Mouse (Mus musculus) T-helper 17 cell (primary cell): ENCODE data around the gene Gm11236.
"Not testable (repeated sequence)": the region's sequence is repeated elsewhere in the genome, so short reads cannot be mapped to it uniquely, and the experiment has no call there.

ENCODE experiments used
- in situ Hi-C, 2 experiments: fragments of 300-600 bp; cut with MboI, MseI; formaldehyde crosslinking; loops; 1 replicate in 1 of 2; 2 replicates in 1 of 2; pipeline ENCODE4 v1.15.1; 2025; ENCODE audit warnings: high pct_unique_total_duplicates in 2 of 2

Gene Gm11236

GRCm38 (mm10) chr4:73637821-73638220 lies at the start of gene Gm11236:
Gm11236 (plus strand) TSS chr4:73638121.
- in situ Hi-C loops: loop anchor here (5.0 kb wide), 2 partner anchors 36 to 41 kb away; no protein-coding TSS in a partner anchor

DNA sequence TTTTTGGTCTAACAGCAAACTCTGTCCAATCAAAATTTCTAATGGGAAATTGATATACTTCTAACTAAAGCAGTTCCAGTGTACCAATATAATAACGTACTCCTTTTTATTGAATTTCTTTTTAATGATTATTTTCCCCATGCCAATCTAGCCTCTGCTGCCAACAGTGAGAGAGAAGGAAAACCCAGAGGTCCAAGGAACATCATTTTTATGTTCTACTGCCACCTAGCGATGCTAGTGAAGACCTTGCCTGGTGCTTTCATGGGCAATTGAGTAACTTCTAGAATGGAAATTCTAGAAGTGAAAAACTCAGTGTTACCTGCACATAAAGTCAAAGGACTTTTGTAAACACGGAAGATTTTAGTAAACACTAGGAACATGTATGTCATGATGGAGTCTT lies 38.7 kb upstream of the Gm11236 start:
- in situ Hi-C loops: loop anchor here in 1 of 2 experiments (5.0 kb wide), 2 partner anchors 38 to 83 kb away; partner anchors contain the start of genes Gm11236 and Gm428

GRCm38 (mm10) chr4:73607581-73607980 lies 30.3 kb upstream of the Gm11236 start, which contains the start of gene Gm11238:
Gm11238 (plus strand) TSS chr4:73607881.
- in situ Hi-C loops: not testable (repeated sequence)

DNA sequence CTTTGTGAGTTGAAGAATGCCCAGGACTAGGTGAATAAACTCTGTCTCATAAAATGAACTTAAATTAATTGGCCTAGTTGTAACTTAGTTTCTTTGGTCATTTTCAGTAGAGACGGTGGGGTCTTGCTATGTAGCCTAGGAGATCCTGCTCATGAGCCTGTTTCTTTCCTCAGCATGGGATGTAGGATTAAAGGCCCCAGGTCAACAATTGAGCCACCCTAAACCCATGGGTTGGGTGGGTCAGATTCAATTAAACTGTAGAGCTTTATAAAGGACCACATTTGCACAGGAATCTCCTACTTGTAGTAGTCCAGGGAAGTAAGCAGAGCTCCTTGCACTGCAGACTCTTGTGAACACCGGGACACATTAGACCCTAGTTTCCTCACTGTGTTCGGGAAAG lies 15.2 kb upstream of the Gm11236 start, which contains the start of gene Gm11237:
Gene Gm11237 (plus strand): TSS at position 301 of the 400 bp plus-strand sequence.
- in situ Hi-C loops: not testable (repeated sequence)

DNA sequence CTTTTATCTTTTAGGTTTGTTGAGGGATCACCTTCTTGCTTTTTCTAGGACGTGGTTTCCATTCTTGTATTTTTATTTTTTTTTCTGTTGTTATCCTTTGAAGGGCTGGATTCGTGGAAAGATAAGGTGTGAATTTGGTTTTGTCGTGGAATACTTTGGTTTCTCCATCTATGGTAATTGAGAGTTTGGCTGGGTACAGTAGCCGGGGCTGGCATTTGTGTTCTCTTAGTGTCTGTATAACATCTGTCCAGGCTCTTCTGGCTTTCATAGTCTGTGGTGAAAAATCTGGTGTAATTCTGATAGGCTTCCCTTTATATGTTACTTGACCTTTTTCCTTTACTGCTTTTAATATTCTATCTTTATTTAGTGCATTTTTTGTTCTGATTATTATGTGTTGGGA lies 23.9 kb downstream of the Gm11236 start:
- in situ Hi-C loops: not testable (repeated sequence)

DNA sequence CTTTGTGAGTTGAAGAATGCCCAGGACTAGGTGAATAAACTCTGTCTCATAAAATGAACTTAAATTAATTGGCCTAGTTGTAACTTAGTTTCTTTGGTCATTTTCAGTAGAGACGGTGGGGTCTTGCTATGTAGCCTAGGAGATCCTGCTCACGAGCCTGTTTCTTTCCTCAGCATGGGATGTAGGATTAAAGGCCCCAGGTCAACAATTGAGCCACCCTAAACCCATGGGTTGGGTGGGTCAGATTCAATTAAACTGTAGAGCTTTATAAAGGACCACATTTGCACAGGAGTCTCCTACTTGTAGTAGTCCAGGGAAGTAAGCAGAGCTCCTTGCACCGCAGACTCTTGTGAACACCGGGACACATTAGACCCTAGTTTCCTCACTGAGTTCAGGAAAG lies 30.1 kb downstream of the Gm11236 start, which contains the start of gene Gm11239:
Gene Gm11239 (plus strand): TSS at position 301 of the 400 bp plus-strand sequence.
- in situ Hi-C loops: not testable (repeated sequence)

- in situ Hi-C loops: loop anchor here in 1 of 2 experiments (5.0 kb wide), 1 partner anchor 86 kb away; no protein-coding TSS in a partner anchor
These were observed 45.3 kb downstream of the Gm11236 start, which contains the start of gene Gm428 for GRCm38 (mm10) chr4:73683216-73683615. Gm428 (plus strand) TSS chr4:73683516.
